In genomic region chr11:107390540-107390939, GRCm38 (mm10) we compare ENCODE assay signal across 15 mouse cellular contexts.
DNase-seq lines count a peak whose midpoint lies in the region; ATAC-seq and TF ChIP-seq lines count a peak whose summit lies in the region.
"Had no signal": no experiment of that assay in that cellular context is flagged by ENCODE, and none has a peak within 500 bp of the region (broad histone marks: within the 10 kb centered on the region; RNA-seq: fewer than 3 reads in every experiment).

No protein-coding gene starts in this region.

- no peaks in the 10 kb centered on the region for H3K4me1 ChIP-seq in ES-Bruce4 (ENCODE audit: control insufficient read depth, insufficient read depth, low read length)
- peaks cover 13% of the 10 kb centered on the region for H3K4me1 ChIP-seq in forebrain, embryonic 11.5 days (replicated peaks; ENCODE audit: control insufficient read depth, insufficient read depth, low read length)
- H3K4me1 ChIP-seq in midbrain, embryonic 10.5 days, result peaks cover 28% of the 10 kb centered on the region

- no peak for TF ChIP-seq POLR2A in ES-Bruce4 (IDR thresholded peaks at IDR 0.05; ENCODE audit: insufficient read depth, low read length)

- no peaks in the 10 kb centered on the region for H3K27me3 ChIP-seq in ES-Bruce4 (ENCODE audit: control insufficient read depth, insufficient read depth, low read length, poor library complexity, severe bottlenecking)
- H3K27me3 ChIP-seq in forebrain, embryonic 11.5 days (ENCODE audit: control insufficient read depth, insufficient read depth, low read length), result no peaks in the 10 kb centered on the region
- H3K27me3 ChIP-seq in midbrain, embryonic 10.5 days (ENCODE audit: low read depth, poor library complexity, severe bottlenecking), result no peaks in the 10 kb centered on the region
- H3K27me3 ChIP-seq: neural tube, embryonic 12.5 days had no signal

- no peaks in the 10 kb centered on the region for H3K9me3 ChIP-seq in ES-Bruce4 (replicated peaks; ENCODE audit: control insufficient read depth, insufficient read depth, low read length, poor library complexity, severe bottlenecking)
- no peaks in the 10 kb centered on the region for H3K9me3 ChIP-seq in forebrain, embryonic 11.5 days (ENCODE audit: control insufficient read depth, low read length)
- no peaks in the 10 kb centered on the region for H3K9me3 ChIP-seq in midbrain, embryonic 10.5 days (replicated peaks)
- H3K9me3 ChIP-seq: neural tube, embryonic 12.5 days had no signal

- H3K4me3 ChIP-seq in layer of hippocampus, adult 2 months, result peak overlapping the region; percentile 24; the same call in 1 of the 2 replicates
- no peak overlapping the region for H3K4me3 ChIP-seq in ES-Bruce4 (ENCODE audit: low read depth, low read length)
- no peak overlapping the region for H3K4me3 ChIP-seq in forebrain, embryonic 11.5 days (ENCODE audit: low read depth, low read length)
- H3K4me3 ChIP-seq in midbrain, embryonic 10.5 days, result no peak overlapping the region
- H3K4me3 ChIP-seq: neural tube, embryonic 12.5 days had no signal

- peak overlapping the region; percentile 71 for H3K27ac ChIP-seq in layer of hippocampus, adult 2 months
- H3K27ac ChIP-seq in ES-Bruce4 (ENCODE audit: insufficient read depth, low read length), result 0 out of 2 replicates have a peak overlapping the region, but pooled peaks have one; percentile 19
- peak overlapping the region; percentile 59 for H3K27ac ChIP-seq in forebrain, embryonic 11.5 days (ENCODE audit: low read depth, low read length)
- H3K27ac ChIP-seq in midbrain, embryonic 10.5 days (replicated peaks), result peak overlapping the region; percentile 56
- H3K27ac ChIP-seq: neural tube, embryonic 12.5 days had no signal

- peak; percentile 33 to 51 for DNase-seq in layer of hippocampus, adult 2 months (ENCODE audit: low spot score in 2 of 2)
- no peak for DNase-seq in layer of hippocampus, postnatal 25 days (ENCODE audit: extremely low spot score in 1 of 2, low spot score in 1 of 2)
- DNase-seq in forebrain, embryonic 11.5 days (ENCODE audit: low spot score), result peak; percentile 62
- DNase-seq in midbrain, embryonic 10.5 days (ENCODE audit: low spot score), result no peak
- DNase-seq in adrenal gland, postnatal 25 days, result no peak
- no peak for DNase-seq in kidney, adult 11 months
- no peak for DNase-seq in adrenal gland, postnatal 4 days (ENCODE audit: low spot score in 2 of 2)
- DNase-seq: heart, postnatal 14 days; kidney, postnatal 36 days; thymus, adult 2 months had no signal

- ATAC-seq in forebrain, embryonic 11.5 days (replicated peaks; ENCODE audit: low FRiP score), result peak; percentile 84
- ATAC-seq: activated CD4-positive, CD25-positive, alpha-beta regulatory T cell, adult 4 months; intestine, embryonic 16.5 days had no signal

- no peak for TF ChIP-seq EP300 in ES-Bruce4 (IDR thresholded peaks at IDR 0.05; ENCODE audit: insufficient read depth, low read depth, low read length)

- no peak overlapping the region for H3K9ac ChIP-seq in ES-Bruce4 (ENCODE audit: low read depth, poor library complexity, severe bottlenecking)
- no peak overlapping the region for H3K9ac ChIP-seq in forebrain, embryonic 11.5 days (ENCODE audit: low read length)
- H3K9ac ChIP-seq: neural tube, embryonic 12.5 days had no signal

- TF ChIP-seq CTCF in layer of hippocampus, adult 2 months (conservative IDR thresholded peaks at IDR 0.05), result no peak
- TF ChIP-seq CTCF in ES-Bruce4 (IDR thresholded peaks at IDR 0.05; ENCODE audit: low read depth, low read length), result no peak

- no peak overlapping the region for H3K4me2 ChIP-seq in forebrain, embryonic 11.5 days (ENCODE audit: low read depth, low read length, severe bottlenecking)
- H3K4me2 ChIP-seq: liver, embryonic 11.5 days; neural tube, embryonic 12.5 days had no signal

- 13% methylated on average over 2 of the region's 2 CpGs for WGBS in forebrain, embryonic 11.5 days
- WGBS in midbrain, embryonic 10.5 days, result 43% methylated on average over 2 of the region's 2 CpGs

- no peaks in the 10 kb centered on the region for H3K36me3 ChIP-seq in ES-Bruce4 (ENCODE audit: control insufficient read depth, insufficient read depth, low read length, poor library complexity, severe bottlenecking)
- H3K36me3 ChIP-seq in forebrain, embryonic 11.5 days (ENCODE audit: control insufficient read depth, insufficient read depth, low read length), result no peaks in the 10 kb centered on the region
- peaks cover 4% of the 10 kb centered on the region; the same call in 1 of the 2 replicates for H3K36me3 ChIP-seq in midbrain, embryonic 10.5 days
- H3K36me3 ChIP-seq: neural tube, embryonic 12.5 days had no signal

Comparison
In these comparisons a context has a peak if more than half of its experiments do, and no peak if none do; other contexts are left out.
1. DNase-seq: peak in layer of hippocampus, adult 2 months (2 of 2) and forebrain, embryonic 11.5 days (single experiment); none in layer of hippocampus, postnatal 25 days (0 of 2), midbrain, embryonic 10.5 days (single experiment), adrenal gland, postnatal 25 days (single experiment), kidney, adult 11 months (single experiment) and adrenal gland, postnatal 4 days (0 of 2).
2. H3K27ac ChIP-seq: peak in every context shown above with its lines; median percentile 71 in layer of hippocampus, adult 2 months; 59 in forebrain, embryonic 11.5 days; 56 in midbrain, embryonic 10.5 days; 19 in ES-Bruce4.